21 mouse cellular contexts compared by ENCODE assay signal in genomic region chr3:37397646-37398045, GRCm38 (mm10). TPM values are rescaled to one million over a fixed set of nuclear protein-coding genes. Genes with fewer than 3 reads are reported as not detected.
DNase-seq lines count a peak whose midpoint lies in the region; ATAC-seq and TF ChIP-seq lines count a peak whose summit lies in the region.
"Had no signal": no experiment of that assay in that cellular context is flagged by ENCODE, and none has a peak within 500 bp of the region (broad histone marks: within the 10 kb centered on the region; RNA-seq: fewer than 3 reads in every experiment).

No protein-coding gene starts in this region.

- H3K9ac ChIP-seq in hindbrain, postnatal 0 days (replicated peaks; ENCODE audit: low read length), result no peak overlapping the region
- no peak overlapping the region for H3K9ac ChIP-seq in forebrain, embryonic 13.5 days
- H3K9ac ChIP-seq: embryonic facial prominence, embryonic 12.5 days; heart, embryonic 13.5 days; hindbrain, embryonic 15.5 days had no signal

- no peak for TF ChIP-seq CTCF in gastrocnemius, adult 2 months (IDR thresholded peaks at IDR 0.05)
- no peak for TF ChIP-seq CTCF in hindbrain, postnatal 0 days (IDR thresholded peaks at IDR 0.05; ENCODE audit: low read depth)

- no peaks in the 10 kb centered on the region for H3K4me1 ChIP-seq in heart, embryonic 10.5 days
- 0 out of 2 replicates have a peak, but pooled peaks cover 6% of the 10 kb centered on the region for H3K4me1 ChIP-seq in hindbrain, postnatal 0 days (ENCODE audit: insufficient read depth, low read length)
- H3K4me1 ChIP-seq in forebrain, embryonic 13.5 days, result no peaks in the 10 kb centered on the region
- H3K4me1 ChIP-seq: hindbrain, embryonic 10.5 days; hindbrain, embryonic 15.5 days had no signal

- no peak overlapping the region for H3K4me3 ChIP-seq in gastrocnemius, adult 2 months
- no peak overlapping the region for H3K4me3 ChIP-seq in heart, embryonic 10.5 days
- H3K4me3 ChIP-seq in hindbrain, postnatal 0 days (ENCODE audit: low read length), result no peak overlapping the region
- no peak overlapping the region for H3K4me3 ChIP-seq in forebrain, embryonic 13.5 days
- H3K4me3 ChIP-seq: embryonic facial prominence, embryonic 12.5 days; heart, embryonic 13.5 days; hindbrain, embryonic 10.5 days; hindbrain, embryonic 15.5 days had no signal

- H3K9me3 ChIP-seq in heart, embryonic 10.5 days, result no peaks in the 10 kb centered on the region
- no peaks in the 10 kb centered on the region for H3K9me3 ChIP-seq in hindbrain, postnatal 0 days (ENCODE audit: low read length)
- no peaks in the 10 kb centered on the region for H3K9me3 ChIP-seq in forebrain, embryonic 13.5 days (replicated peaks)
- H3K9me3 ChIP-seq: embryonic facial prominence, embryonic 12.5 days; heart, embryonic 13.5 days; hindbrain, embryonic 10.5 days; hindbrain, embryonic 15.5 days had no signal

- intact Hi-C loops in gastrocnemius, adult 2 months (cut with DNase I), result no loop called here
- intact Hi-C loops in heart, postnatal 25 days (cut with DNase I), result loop anchor here (2.0 kb wide), 1 partner anchor 13 kb away; no protein-coding TSS in a partner anchor

- H3K27me3 ChIP-seq in heart, embryonic 10.5 days (ENCODE audit: insufficient read depth, poor library complexity, severe bottlenecking), result no peaks in the 10 kb centered on the region
- no peaks in the 10 kb centered on the region for H3K27me3 ChIP-seq in hindbrain, postnatal 0 days (ENCODE audit: insufficient read depth, low read length)
- H3K27me3 ChIP-seq in forebrain, embryonic 13.5 days, result no peaks in the 10 kb centered on the region
- H3K27me3 ChIP-seq: CH12.LX; embryonic facial prominence, embryonic 12.5 days; heart, embryonic 13.5 days; hindbrain, embryonic 15.5 days had no signal

- H3K36me3 ChIP-seq in heart, embryonic 10.5 days, result no peaks in the 10 kb centered on the region
- no peaks in the 10 kb centered on the region for H3K36me3 ChIP-seq in hindbrain, postnatal 0 days (ENCODE audit: insufficient read depth, low read length)
- no peaks in the 10 kb centered on the region for H3K36me3 ChIP-seq in forebrain, embryonic 13.5 days (ENCODE audit: poor library complexity, severe bottlenecking)
- H3K36me3 ChIP-seq: embryonic facial prominence, embryonic 12.5 days; heart, embryonic 13.5 days; hindbrain, embryonic 10.5 days; hindbrain, embryonic 15.5 days had no signal

- ATAC-seq in hindbrain, postnatal 0 days, result no peak
- ATAC-seq in forebrain, embryonic 13.5 days, result no peak
- ATAC-seq: inflammation-experienced regulatory T-cells, adult 6 months; intestine, postnatal 0 days had no signal

- H3K27ac ChIP-seq in gastrocnemius, adult 2 months, result peak overlapping the region; percentile 79
- H3K27ac ChIP-seq in heart, embryonic 10.5 days, result no peak overlapping the region
- no peak overlapping the region for H3K27ac ChIP-seq in hindbrain, postnatal 0 days
- H3K27ac ChIP-seq in forebrain, embryonic 13.5 days, result no peak overlapping the region
- H3K27ac ChIP-seq: embryonic facial prominence, embryonic 12.5 days; hindbrain, embryonic 10.5 days; hindbrain, embryonic 15.5 days had no signal

- H3K4me2 ChIP-seq in hindbrain, postnatal 0 days (ENCODE audit: low read depth, low read length), result no peak overlapping the region
- no peak overlapping the region for H3K4me2 ChIP-seq in forebrain, embryonic 13.5 days
- H3K4me2 ChIP-seq: embryonic facial prominence, embryonic 12.5 days; heart, embryonic 13.5 days; hindbrain, embryonic 15.5 days had no signal

- no peak for DNase-seq in gastrocnemius, adult 2 months
- DNase-seq in gastrocnemius, postnatal 10 days, result no peak
- DNase-seq in heart, embryonic 10.5 days (ENCODE audit: low spot score), result peak; percentile 64
- no peak for DNase-seq in heart, postnatal 25 days (ENCODE audit: low spot score)
- peak; percentile 37 for DNase-seq in lung, postnatal 36 days
- DNase-seq in lung, postnatal 14 days, result no peak
- no peak for DNase-seq in hindbrain, postnatal 0 days (ENCODE audit: low spot score)
- DNase-seq: adrenal gland, postnatal 10 days; cerebellum, adult 11-12 months; cerebellum, adult 9-10 months; cerebellum, postnatal 25 days; gastrocnemius, postnatal 25 days had no signal

- WGBS in heart, embryonic 10.5 days, result 74% methylated on average over 3 of the region's 3 CpGs
- WGBS in hindbrain, postnatal 0 days, result 82% methylated on average over 3 of the region's 3 CpGs
- 86% methylated on average over 3 of the region's 3 CpGs for WGBS in forebrain, embryonic 13.5 days

RNA-seq across cellular contexts. Expression of gene Spata5, which starts 22.1 kb away (rescaled TPM):
- 10 to 100 TPM; 10.3 to 10.8 TPM for total RNA-seq in gastrocnemius, adult 2 months (2021)
- total RNA-seq in gastrocnemius, postnatal 10 days (2021), result 10 to 100 TPM; 14.5 to 14.8 TPM
- 35.2 and 36.2 TPM in 2 replicates for polyA plus RNA-seq in heart, embryonic 10.5 days (2016; fragmentation: Nextera tagmentation; extraction: Ambion mirVana)
- total RNA-seq in heart, postnatal 25 days (2021), result 10 to 100 TPM; 11.9 to 13.7 TPM
- total RNA-seq in hindbrain, postnatal 0 days (2014; rRNA removed), result 12.2 and 13.2 TPM in 2 replicates
- polyA plus RNA-seq in hindbrain, postnatal 0 days (2015; fragmentation: Nextera tagmentation; extraction: Ambion mirVana), result 18.8 and 22.9 TPM in 2 replicates
- polyA plus RNA-seq in forebrain, embryonic 13.5 days (2015; fragmentation: Nextera tagmentation; extraction: Ambion mirVana), result 33.3 and 38.3 TPM in 2 replicates

RNA-seq across cellular contexts. Expression of gene Nudt6, which starts 22.4 kb away (rescaled TPM):
- total RNA-seq in gastrocnemius, adult 2 months (2021), result 10 to 100 TPM; 28.1 to 28.2 TPM
- total RNA-seq in gastrocnemius, postnatal 10 days (2021), result 10 to 100 TPM; 24.8 to 25.5 TPM
- 7.8 and 10.7 TPM in 2 replicates for polyA plus RNA-seq in heart, embryonic 10.5 days (2016; fragmentation: Nextera tagmentation; extraction: Ambion mirVana)
- total RNA-seq in heart, postnatal 25 days (2021), result 10 to 100 TPM; 28.2 to 30.5 TPM
- 0.93 and 2.1 TPM in 2 replicates for total RNA-seq in hindbrain, postnatal 0 days (2014; rRNA removed)
- polyA plus RNA-seq in hindbrain, postnatal 0 days (2015; fragmentation: Nextera tagmentation; extraction: Ambion mirVana), result 8.7 and 10.1 TPM in 2 replicates
- polyA plus RNA-seq in forebrain, embryonic 13.5 days (2015; fragmentation: Nextera tagmentation; extraction: Ambion mirVana), result 3.3 and 4.6 TPM in 2 replicates

RNA-seq across cellular contexts. Expression of gene Fgf2, which starts 49.5 kb away (rescaled TPM):
- 10 to 100 TPM in 1 of 2 experiments, 1 to 10 TPM in 1; 5.4 to 12.1 TPM for total RNA-seq in gastrocnemius, adult 2 months (2021)
- 10 to 100 TPM; 15.9 to 17.5 TPM for total RNA-seq in gastrocnemius, postnatal 10 days (2021)
- 0.50 and 0.92 TPM in 2 replicates for polyA plus RNA-seq in heart, embryonic 10.5 days (2016; fragmentation: Nextera tagmentation; extraction: Ambion mirVana)
- total RNA-seq in heart, postnatal 25 days (2021), result 10 to 100 TPM in 1 of 2 experiments, 1 to 10 TPM in 1; 5.5 to 11.3 TPM
- 2.9 and 3.7 TPM in 2 replicates for total RNA-seq in hindbrain, postnatal 0 days (2014; rRNA removed)
- polyA plus RNA-seq in hindbrain, postnatal 0 days (2015; fragmentation: Nextera tagmentation; extraction: Ambion mirVana), result 0.95 and 1.1 TPM in 2 replicates
- polyA plus RNA-seq in forebrain, embryonic 13.5 days (2015; fragmentation: Nextera tagmentation; extraction: Ambion mirVana), result 0.42 and 0.44 TPM in 2 replicates
- total RNA-seq: granulocyte monocyte progenitor cell, adult 5-6 weeks had no signal

Comparison
In these comparisons a context has a peak if more than half of its experiments do, and no peak if none do; other contexts are left out.
1. DNase-seq: peak in heart, embryonic 10.5 days (single experiment) and lung, postnatal 36 days (single experiment); none in gastrocnemius, adult 2 months (single experiment), gastrocnemius, postnatal 10 days (single experiment), heart, postnatal 25 days (single experiment), lung, postnatal 14 days (single experiment) and hindbrain, postnatal 0 days (single experiment).